Mouse (Mus musculus) heart, embryonic 11.5 days (tissue): Measurements from ENCODE around the gene Rps15a. TPM values are rescaled to one million over a fixed set of nuclear protein-coding genes. Genes with fewer than 3 reads are reported as not detected.

Source experiments
- ATAC-seq: fragments of 200-750 bp; cut with Nextera tagmentation; replicated peaks from 2 replicates; pipeline ENCODE4 v1.8.0; 2017; ENCODE audit warnings: moderate library complexity; ENCODE audit not compliant: insufficient number of reproducible peaks, low FRiP score, low TSS enrichment
- H3K27ac ChIP-seq: fragments of 300-500 bp; sonication (generic); 2 replicates; pipeline ENCODE4 v1.5.1; 2014; ENCODE audit warnings: mild to moderate bottlenecking, low read depth, low read length
- H3K27me3 ChIP-seq: fragments of 300-500 bp; sonication (generic); 2 replicates; pipeline ENCODE4 v1.6.1; 2014; ENCODE audit warnings: mild to moderate bottlenecking, low read length, mixed read lengths; ENCODE audit not compliant: control insufficient read depth, insufficient read depth
- H3K36me3 ChIP-seq: fragments of 300-500 bp; sonication (generic); 2 replicates; pipeline ENCODE4 v1.6.1; 2014; ENCODE audit warnings: mild to moderate bottlenecking, low read length, moderate library complexity, mixed read lengths; ENCODE audit not compliant: control insufficient read depth, insufficient read depth
- H3K4me1 ChIP-seq: fragments of 300-500 bp; sonication (generic); 2 replicates; pipeline ENCODE4 v1.6.1; 2014; ENCODE audit warnings: low read length; ENCODE audit not compliant: control insufficient read depth, insufficient read depth
- H3K4me2 ChIP-seq: fragments of 300-500 bp; sonication (generic); 2 replicates; pipeline ENCODE4 v1.6.1; 2014; ENCODE audit warnings: mild to moderate bottlenecking, moderate library complexity
- H3K4me3 ChIP-seq: fragments of 300-500 bp; sonication (generic); 2 replicates; pipeline ENCODE4 v1.5.1; 2014; ENCODE audit warnings: low read depth, low read length
- H3K9ac ChIP-seq: fragments of 300-500 bp; sonication (generic); 2 replicates; pipeline ENCODE4 v1.6.1; 2014; ENCODE audit warnings: mild to moderate bottlenecking, low read depth, low read length, moderate library complexity
- H3K9me3 ChIP-seq: fragments of 300-500 bp; sonication (generic); replicated peaks from 2 replicates; pipeline ENCODE4 v1.6.1; 2016; ENCODE audit warnings: low read length; ENCODE audit not compliant: control insufficient read depth
- WGBS: fragments of 180-500 bp; shearing (Covaris S2); extraction: QIAGEN DNeasy Blood & Tissue Kit; methylation state at CpG from one replicate; pipeline ENCODE4 v1.1.7; 2014; ENCODE audit not compliant: insufficient replicate concordance; 5-methylcytosine and 5-hydroxymethylcytosine counted together
- polyA plus RNA-seq: library from polyadenylated mRNA; unstranded; fragments of >200 nt; fragmentation: Nextera tagmentation; extraction: Ambion mirVana; gene quantifications from 2 replicates; pipeline ENCODE4 v1.2.1, GENCODE M21; 2014

Rps15a gene
- polyA plus RNA-seq, 1 experiment from 2014 or later, result 565 TPM

DNA sequence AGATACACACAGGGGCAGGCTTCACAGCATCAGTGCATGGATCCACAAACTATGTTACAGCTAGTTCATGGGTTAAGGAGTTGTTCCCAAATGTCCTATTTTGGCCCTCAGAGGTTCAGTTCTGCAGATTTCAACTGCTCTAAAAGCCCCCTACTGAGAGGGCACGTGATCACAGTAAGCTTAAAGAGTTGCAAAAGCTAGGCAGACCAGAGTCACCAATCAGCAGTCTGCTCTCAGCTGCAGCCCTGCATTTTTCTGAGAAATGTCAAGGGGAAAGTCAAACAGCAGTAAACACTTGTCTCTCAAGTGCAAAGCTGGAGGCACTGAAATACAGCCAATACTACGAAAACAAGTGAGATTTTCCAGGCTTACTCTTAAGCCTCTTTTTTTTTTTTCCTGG, 3.2 kb upstream of the Rps15a start:
- no peaks in the 10 kb centered on the region for H3K27me3 ChIP-seq
- H3K9me3 ChIP-seq, result no peaks in the 10 kb centered on the region
- H3K9ac ChIP-seq, result no peak overlapping the region
- H3K4me2 ChIP-seq, result no peak overlapping the region
- no peak for ATAC-seq
- H3K36me3 ChIP-seq, result peaks cover 29% of the 10 kb centered on the region
- H3K27ac ChIP-seq, result no peak overlapping the region
- H3K4me3 ChIP-seq, result no peak overlapping the region
- peaks cover 5% of the 10 kb centered on the region; the same call in 1 of the 2 replicates for H3K4me1 ChIP-seq
- WGBS, result 66% methylated on average over 2 of the region's 2 CpGs

- peaks cover 31% of the 10 kb centered on the region for H3K36me3 ChIP-seq
- no peaks in the 10 kb centered on the region for H3K9me3 ChIP-seq
- H3K4me2 ChIP-seq, result no peak overlapping the region
- ATAC-seq, result no peak
- H3K4me1 ChIP-seq, result peaks cover 11% of the 10 kb centered on the region; the same call in 1 of the 2 replicates
- no peak overlapping the region for H3K9ac ChIP-seq
- no peak overlapping the region for H3K4me3 ChIP-seq
- no peaks in the 10 kb centered on the region for H3K27me3 ChIP-seq
- WGBS, result 83% methylated on average over 3 of the region's 3 CpGs
- H3K27ac ChIP-seq, result no peak overlapping the region
Observed at GRCm38 (mm10) chr7:118118426-118118825, 2.4 kb upstream of the Rps15a start.

- 60% methylated on average over 4 of the region's 4 CpGs for WGBS
- H3K9ac ChIP-seq, result no peak overlapping the region
- no peak overlapping the region for H3K27ac ChIP-seq
- H3K36me3 ChIP-seq, result peaks cover 34% of the 10 kb centered on the region
- H3K4me1 ChIP-seq, result peaks cover 16% of the 10 kb centered on the region
- H3K9me3 ChIP-seq, result no peaks in the 10 kb centered on the region
- no peaks in the 10 kb centered on the region for H3K27me3 ChIP-seq
- no peak overlapping the region for H3K4me3 ChIP-seq
- H3K4me2 ChIP-seq, result no peak overlapping the region
- no peak for ATAC-seq
Observed at GRCm38 (mm10) chr7:118117539-118118210, 1.7 kb upstream of the Rps15a start.

- WGBS, result 21% methylated on average over 8 of the region's 8 CpGs
- Histone ChIP-seq H3K4me3 (peak overlapping the region; percentile 97), H3K36me3 (peaks cover 36% of the 10 kb centered on the region), H3K4me1 (peaks cover 20% of the 10 kb centered on the region), H3K27ac (no peak overlapping the region), H3K9ac (peak overlapping the region; percentile 77; the same call in 1 of the 2 replicates), H3K27me3 (no peaks in the 10 kb centered on the region), H3K9me3 (no peaks in the 10 kb centered on the region), H3K4me2 (peak overlapping the region; percentile 96)
- ATAC-seq, result no peak
Observed at GRCm38 (mm10) chr7:118116787-118117538, 975 bp upstream of the Rps15a start.

DNA sequence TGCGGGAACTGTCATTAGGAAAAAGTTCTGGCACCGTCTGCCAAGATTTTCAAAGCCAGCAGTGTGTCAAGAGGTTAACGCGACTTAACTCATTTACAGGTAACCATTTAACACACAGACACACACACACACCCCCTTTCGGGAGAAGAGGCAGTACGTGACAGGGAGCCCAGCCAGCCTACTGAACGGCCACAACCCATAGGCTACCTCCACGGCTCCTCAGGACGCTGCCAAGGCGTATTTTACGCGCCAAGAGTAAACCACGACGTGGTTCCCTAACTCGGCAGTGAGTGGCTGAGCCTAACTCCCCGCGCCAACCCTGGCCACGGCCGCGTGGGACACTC, 483 bp downstream of the Rps15a start:
- H3K9me3 ChIP-seq, result no peaks in the 10 kb centered on the region
- peak overlapping the region; percentile 96 for H3K4me2 ChIP-seq
- peak overlapping the region; percentile 99 for H3K9ac ChIP-seq
- ATAC-seq, result 0 out of 2 replicates have a peak, but pooled peaks have one; percentile 16
- peaks cover 39% of the 10 kb centered on the region for H3K36me3 ChIP-seq
- H3K27ac ChIP-seq, result peak overlapping the region; percentile 92
- peaks cover 28% of the 10 kb centered on the region for H3K4me1 ChIP-seq
- peak overlapping the region; percentile 97 for H3K4me3 ChIP-seq
- H3K27me3 ChIP-seq, result no peaks in the 10 kb centered on the region
- under 1% methylated on average over 20 of the region's 20 CpGs for WGBS

- Histone ChIP-seq H3K27ac (no peak overlapping the region), H3K4me3 (peak overlapping the region; percentile 97), H3K4me1 (peaks cover 28% of the 10 kb centered on the region), H3K27me3 (no peaks in the 10 kb centered on the region), H3K9me3 (no peaks in the 10 kb centered on the region), H3K36me3 (peaks cover 36% of the 10 kb centered on the region), H3K9ac (peak overlapping the region; percentile 99), H3K4me2 (peak overlapping the region; percentile 96)
- no peak for ATAC-seq
- 60% methylated on average over 5 of the region's 5 CpGs for WGBS
Observed at GRCm38 (mm10) chr7:118113541-118114297, 2.3 kb downstream of the Rps15a start.

DNA sequence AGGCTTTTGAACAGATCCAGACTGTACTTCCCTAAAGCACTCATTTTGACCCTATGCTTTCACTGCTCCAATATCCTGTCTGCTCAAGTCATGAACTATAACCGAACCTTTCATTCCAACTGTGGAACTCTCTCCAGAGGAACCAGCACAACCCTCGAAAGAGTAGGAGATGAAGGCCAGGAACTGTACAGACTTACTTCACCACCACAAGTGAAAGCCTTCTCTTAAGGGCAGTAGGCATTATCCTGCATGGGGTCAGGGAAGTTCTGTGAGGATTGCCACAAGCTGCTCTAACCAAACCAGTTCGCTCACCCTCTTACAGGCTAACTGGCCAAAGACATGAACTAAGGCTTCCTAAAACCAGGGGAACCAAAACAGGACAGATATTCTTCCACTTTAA, 4.9 kb downstream of the Rps15a start:
- no peak overlapping the region for H3K4me3 ChIP-seq
- H3K36me3 ChIP-seq, result peaks cover 56% of the 10 kb centered on the region
- no peak overlapping the region for H3K27ac ChIP-seq
- H3K4me1 ChIP-seq, result peaks cover 28% of the 10 kb centered on the region
- ATAC-seq, result no peak
- no peak overlapping the region for H3K9ac ChIP-seq
- H3K4me2 ChIP-seq, result peak overlapping the region; percentile 2; the same call in 1 of the 2 replicates
- WGBS, result 82% methylated on average over 3 of the region's 3 CpGs
- no peaks in the 10 kb centered on the region for H3K9me3 ChIP-seq
- no peaks in the 10 kb centered on the region for H3K27me3 ChIP-seq

DNA sequence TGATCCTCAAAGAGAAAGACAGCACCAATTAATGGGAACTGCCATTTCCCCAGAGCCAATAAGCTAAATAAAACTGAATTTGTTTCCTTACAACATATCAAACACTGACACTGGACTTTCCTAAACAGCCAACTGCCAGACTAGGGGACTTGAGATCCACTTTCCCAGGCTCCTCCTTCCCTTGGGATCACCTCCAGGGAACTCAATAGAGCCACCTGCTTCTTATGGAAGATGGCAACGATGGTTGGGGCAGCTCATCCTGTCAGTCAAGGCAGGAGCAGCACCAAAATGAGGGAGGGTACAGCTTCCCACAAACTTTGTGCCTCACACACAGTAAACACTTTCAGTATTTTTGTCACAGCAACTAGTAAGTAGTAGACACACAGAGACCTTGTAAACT, 8.3 kb downstream of the Rps15a start:
- Histone ChIP-seq H3K9me3 (no peaks in the 10 kb centered on the region), H3K27ac (no peak overlapping the region), H3K4me1 (peaks cover 11% of the 10 kb centered on the region), H3K4me2 (no peak overlapping the region), H3K4me3 (no peak overlapping the region), H3K27me3 (no peaks in the 10 kb centered on the region), H3K9ac (no peak overlapping the region), H3K36me3 (peaks cover 51% of the 10 kb centered on the region)
- ATAC-seq, result no peak
- 67% methylated on average over 1 of the region's 1 CpGs for WGBS
